Mouse (Mus musculus) c-Kit-positive CD71-positive TER-119-positive erythroid progenitor cells, embryonic 14.5 days (primary cell): ENCODE data around the gene Ckap4.
"Not testable (repeated sequence)": the region's sequence is repeated elsewhere in the genome, so short reads cannot be mapped to it uniquely, and the experiment has no call there.

ENCODE experiments used
- DNase-seq: peaks from one replicate; pipeline ENCODE4 v3.0.0-alpha.2; 2013; ENCODE audit warnings: low spot score

Ckap4 gene

DNA sequence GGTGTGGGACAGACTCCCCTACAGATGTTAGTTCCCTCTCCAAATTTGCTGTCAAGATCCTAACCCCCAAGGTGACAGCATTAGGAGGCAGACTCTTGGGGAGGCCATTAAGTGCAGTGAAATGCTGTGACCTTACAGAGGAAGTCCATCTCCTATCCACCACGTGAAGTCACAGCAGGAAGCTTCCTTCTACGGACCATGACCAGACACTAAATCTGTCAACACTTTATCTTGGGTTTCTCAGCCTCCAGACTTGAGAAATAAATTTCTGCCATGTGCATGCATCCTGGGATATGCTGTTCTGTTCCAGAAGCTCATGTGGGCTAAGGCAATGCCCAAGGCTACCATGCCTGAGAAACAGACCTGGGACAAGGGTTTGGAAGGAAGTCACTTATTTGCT lies 35.0 kb downstream of the Ckap4 start:
- DNase-seq: no peak

DNA sequence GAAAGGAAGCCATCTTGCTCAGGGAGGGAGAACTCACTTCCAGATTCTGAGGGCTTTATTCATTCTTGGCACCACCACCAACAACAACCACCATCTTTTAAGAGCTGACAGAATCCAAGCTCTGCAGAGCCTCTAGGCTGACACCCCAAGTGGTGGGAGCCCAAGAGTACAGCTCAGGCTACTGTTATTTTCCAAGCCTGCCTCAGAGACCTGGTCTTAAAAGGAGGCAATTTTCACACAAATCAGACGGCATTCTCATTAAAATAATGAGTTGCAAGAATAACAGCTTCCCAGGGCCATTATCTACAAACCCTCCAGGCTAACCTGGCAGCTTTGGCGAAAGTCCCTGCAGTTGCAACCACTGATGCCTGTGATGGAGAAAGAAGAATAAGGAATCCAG lies 37.1 kb downstream of the Ckap4 start:
- no peak for DNase-seq

DNA sequence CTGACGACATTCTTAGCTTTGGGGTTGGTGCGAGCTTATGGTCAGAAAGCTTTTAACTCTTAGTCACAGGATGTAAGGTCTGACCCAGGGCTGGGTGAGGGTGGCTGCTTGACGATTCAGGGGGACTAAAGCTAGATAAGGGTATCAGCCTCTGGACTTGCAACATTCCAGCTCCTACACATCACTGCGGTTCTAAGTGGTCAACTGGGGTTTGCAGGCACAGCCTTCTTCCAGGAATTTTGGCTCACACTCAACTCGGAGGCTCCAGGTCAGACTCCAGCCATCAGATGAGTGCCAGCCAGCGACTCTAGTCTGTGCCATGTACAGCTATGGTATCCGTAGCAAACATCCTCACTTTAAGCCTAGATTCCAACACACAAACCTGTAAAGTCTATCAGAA lies 39.4 kb downstream of the Ckap4 start:
- no peak for DNase-seq

DNA sequence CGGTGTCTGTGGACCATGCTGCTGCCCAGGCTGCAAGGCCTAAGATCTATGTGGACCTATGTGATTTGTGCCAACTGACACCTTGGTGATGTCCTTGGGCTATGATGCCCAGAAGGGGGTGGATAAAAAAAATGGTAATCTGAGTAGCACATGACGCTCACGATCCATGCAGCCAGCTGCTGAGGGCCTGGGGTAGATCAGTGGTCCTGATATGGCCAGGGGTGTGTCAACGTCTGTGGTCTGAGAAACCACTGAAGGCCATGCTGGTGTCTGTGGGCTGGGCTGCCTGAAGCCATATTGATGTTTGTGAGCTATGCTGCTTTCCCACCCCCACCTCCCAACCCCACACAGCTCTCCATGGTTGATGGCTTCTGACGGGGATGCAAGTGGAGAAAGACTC lies 43.7 kb downstream of the Ckap4 start:
- DNase-seq: peak; percentile 9

DNA sequence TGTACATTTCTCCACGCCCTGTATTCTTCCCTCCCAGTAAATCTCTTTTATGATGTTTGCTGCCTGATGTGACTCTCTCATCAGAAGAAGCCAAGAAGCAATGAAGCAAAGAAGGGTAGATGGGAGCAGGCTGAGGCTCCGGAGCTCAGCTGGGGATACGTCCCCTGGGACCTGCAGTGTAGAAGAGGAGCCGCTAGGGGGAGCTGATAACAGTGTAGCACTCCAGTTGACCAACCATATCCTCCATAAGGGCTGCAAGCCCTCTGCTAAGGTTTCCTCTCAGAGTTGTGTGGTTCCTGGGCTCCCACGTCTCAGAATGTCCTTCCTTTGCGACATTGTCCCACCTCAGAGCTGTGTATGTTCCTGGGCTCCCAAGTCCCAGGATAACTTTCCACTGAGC lies 45.5 kb downstream of the Ckap4 start:
- peak; percentile 54 for DNase-seq

DNA sequence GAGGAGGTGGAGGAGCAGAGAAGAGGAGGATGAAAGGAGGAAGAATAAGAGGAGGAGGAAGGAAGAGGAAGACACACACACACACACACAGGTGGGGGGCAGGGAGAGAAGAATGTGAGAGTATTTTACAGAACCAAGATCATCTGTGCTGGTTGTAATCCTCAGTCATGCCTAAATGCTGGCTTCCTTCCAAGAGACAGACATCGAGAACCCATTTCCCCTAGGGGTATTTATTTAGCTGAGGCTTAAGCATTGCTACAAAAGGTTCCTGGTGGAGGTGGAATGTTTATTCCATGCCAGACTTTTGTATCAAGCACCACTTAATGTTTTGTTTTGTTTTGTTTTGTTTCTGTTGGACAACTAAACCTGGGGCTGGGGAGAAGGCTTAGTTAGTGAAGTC lies 49.2 kb downstream of the Ckap4 start:
- DNase-seq: no peak

DNA sequence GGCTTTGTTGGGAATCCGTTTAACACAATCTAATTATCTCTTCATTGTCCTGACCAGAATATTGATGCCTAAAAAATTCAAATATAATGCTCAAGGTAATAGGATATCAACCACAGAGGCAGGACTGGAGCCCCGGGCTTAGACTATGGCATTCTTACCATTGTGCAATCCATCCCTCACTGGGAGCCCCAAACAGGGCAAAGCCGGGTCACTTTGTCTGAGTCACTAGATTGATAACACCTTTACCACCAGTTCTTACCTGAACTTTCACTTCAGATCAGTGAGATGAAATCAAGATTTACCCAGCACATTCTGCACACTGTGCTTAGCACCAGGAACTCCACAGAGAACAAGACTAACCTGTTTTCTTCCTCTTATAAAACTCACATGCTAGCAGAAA lies 50.3 kb downstream of the Ckap4 start:
- DNase-seq: no peak

DNA sequence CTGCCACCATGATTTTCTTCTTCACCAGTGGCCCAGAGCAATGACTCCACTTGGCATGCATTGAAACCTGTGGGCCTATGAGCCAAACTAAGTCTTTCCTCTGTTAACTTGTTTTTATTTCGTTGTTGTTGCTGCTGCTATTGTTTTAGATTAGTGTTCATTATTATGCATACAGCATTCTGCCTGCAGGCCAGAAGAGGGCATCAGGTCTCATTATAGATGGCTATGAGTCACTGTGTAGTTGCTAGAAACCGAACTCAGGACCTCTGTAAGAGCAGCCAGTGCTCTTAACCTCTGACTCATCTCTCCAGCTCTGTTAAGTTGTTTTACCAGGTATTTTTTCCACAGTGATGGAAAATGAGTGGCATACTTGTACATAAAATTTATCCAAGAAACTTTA lies 50.8 kb downstream of the Ckap4 start:
- DNase-seq: no peak

DNA sequence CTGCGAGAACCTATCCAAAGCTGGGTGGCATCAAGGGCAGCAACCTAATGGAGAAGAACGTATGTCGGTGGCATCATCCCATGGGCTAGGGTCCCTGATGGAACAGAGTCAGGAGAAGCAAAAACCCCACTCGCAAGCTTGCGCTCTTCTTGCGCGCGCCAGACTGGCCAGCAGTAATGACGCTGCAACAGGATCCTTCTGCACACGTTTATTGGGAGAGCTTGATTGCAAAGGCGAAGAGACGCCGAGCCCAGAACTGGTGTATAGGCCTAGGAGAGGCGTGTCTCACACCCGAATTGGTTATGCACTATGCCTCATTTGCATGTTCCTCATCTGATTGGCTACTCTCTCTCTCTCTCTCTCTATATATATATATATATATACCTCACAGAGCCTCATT lies 51.4 kb downstream of the Ckap4 start:
- not testable (repeated sequence) for DNase-seq

DNA sequence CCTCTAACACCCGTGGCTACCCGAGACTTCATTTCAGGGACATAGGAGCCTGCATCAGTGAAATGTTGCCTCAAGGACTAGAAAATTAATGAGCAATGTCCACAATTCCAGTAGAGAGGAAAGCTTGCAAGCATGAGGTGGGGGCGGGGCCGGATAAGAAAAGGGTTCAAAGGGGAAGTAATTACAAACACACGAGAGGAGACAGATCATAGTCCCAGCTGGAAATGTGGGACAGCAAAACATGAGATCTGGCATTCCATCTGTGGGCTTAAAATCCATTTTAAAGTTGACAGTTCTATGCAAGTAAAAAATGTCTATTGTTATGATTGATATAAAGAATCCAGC lies 52.6 kb downstream of the Ckap4 start:
- no peak for DNase-seq

DNA sequence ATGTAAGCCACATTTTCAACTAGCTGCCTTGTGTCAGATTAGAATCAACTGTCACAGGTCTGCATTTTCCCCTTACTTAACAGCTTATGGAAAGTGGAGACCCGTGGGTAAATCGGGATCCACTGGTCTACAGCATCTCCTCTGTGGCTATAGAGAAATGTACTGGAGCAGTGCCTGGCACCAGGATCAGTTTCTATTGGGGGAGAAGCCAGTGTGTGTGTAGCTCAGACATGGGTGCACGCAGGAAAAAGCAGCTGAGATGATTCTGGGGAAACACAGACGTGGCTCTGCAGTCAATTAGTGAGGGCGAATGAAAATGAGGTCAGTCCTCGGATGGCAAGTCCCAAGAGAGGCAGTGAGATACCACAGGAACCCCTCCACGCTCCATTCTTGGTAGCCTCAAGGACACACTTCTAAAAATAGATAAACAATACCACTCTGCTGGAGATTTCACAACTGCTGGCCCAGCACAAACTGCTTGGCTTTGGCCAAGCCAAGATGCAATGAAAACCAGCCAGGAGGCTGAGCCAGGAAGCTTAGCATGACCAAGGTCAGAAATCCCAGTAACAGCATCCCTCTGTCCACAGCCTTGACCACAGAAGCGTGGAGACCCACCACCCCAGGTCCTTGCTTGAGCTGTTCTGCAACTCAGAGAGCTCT lies 53.1 kb downstream of the Ckap4 start:
- no peak for DNase-seq

DNA sequence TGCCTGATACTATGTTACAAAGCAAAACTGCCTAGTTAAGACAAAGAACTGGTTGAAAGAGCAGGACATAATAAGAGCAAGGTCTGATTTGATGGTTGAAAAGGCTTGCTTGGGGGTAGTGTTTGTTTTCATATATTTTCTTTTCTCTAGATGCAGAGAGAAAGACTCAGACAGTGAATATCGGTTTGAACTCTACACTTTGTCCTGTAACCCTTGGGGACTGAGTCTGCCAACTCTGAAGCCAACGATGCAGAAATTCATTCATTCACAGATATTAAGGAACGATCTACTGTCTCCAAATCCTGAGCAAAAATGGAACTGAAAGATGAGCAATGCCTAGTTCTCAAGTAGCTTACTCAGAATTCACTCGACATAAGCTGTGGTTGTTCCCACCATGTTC lies 53.7 kb downstream of the Ckap4 start:
- DNase-seq: no peak

DNA sequence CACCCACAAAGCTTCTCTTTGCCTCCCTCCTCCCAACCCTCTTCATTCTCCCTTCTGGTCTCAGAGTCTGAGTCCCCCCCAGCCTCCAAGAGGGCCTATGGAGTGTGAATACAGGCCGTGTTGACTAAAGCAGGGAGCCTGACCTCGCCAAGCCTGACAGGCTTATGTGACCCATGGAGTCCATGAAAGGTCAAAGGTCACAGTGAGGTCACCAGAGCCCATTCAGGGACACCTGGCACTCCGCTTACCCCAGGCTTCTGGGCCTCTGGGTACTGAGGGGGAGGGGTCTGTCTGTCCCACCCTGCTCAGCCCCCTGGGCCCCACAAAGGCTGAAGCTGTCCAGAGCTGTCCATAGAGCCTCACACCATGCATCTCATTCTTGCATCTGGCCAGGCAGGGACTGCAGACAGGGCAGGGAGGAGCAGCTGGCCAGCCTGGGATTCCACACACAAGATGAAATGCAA lies 56.2 kb downstream of the Ckap4 start:
- DNase-seq: no peak

DNA sequence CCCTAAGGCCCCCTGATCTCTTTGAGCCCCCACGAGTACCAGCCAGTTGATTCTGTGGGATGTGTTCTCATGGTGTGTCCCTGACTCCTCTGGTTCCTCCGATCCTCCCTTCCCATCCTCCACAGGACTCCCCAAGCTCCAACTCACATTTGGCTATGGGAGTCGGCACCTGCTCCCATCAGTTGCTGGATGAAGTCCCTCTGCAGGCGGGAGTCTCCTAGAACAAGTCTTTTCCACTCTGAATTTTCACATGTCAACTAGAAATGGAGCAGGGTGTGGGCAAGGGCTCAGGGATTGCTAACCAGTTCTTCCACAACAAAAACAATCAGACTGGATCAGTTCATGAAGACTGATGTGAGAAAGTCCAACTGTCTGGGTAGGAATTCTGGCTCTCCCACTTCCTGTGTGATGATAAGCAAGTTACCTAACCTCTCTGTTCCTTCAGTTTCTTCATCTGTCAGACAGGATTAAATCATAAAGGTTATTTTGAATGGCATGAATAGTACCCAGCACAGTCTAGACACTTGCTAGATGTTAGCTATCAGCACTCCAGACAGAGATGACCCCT lies 56.7 kb downstream of the Ckap4 start:
- DNase-seq: no peak
